Mouse (Mus musculus): ENCODE measurements around the gene Cyp27b1.
A peak's percentile ranks its signal among the peaks of the same experiment; 100 is the strongest.
"Not testable (repeated sequence)": the region's sequence is repeated elsewhere in the genome, so short reads cannot be mapped to it uniquely, and the experiment has no call there.

The Cyp27b1 gene

DNA sequence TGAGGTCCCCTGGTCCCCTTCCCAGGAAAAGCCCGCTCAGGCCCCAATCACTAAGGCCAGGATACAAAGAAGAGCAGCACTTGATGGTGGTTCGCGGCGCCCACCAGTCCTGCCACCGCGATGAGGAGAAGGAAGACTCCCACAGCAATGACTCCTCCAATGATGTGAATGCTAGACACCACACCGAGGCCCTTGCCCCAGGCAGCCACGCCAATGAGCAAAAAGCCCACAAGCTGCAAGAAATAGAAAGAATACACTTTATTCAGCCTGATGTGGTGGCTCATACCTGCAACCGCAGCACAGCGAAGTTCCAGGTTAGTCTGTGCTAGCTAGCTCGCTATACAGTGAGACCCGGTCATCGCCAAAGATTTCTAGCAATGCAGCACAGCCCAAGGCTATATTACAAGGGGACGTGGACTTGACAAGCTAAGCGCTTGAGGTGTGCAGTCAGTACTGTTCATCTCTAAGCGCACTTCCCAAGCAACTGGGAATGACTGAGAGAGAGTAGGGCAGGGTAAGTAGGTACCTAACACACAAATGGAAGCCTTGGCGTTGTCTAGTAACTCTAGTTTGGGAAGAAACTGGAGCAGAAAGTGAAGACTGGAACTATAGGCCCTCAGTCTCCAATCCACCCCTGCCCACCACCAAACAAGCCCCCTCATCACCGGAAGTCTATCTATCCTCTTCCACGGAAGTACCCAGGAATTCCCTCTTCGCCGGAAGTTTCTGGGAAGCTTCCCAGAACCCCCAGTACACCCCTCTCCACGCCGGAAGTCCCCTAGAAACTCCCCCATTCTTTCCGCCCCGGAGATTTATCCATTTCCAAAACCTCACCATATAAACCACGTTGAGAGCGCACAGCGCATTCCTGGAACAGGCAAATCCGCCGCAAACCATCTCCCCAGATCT, 21.5 kb downstream of the Cyp27b1 start:
- peak; percentile 69 for DNase-seq (ENCODE audit: low read depth, low spot score)

DNA sequence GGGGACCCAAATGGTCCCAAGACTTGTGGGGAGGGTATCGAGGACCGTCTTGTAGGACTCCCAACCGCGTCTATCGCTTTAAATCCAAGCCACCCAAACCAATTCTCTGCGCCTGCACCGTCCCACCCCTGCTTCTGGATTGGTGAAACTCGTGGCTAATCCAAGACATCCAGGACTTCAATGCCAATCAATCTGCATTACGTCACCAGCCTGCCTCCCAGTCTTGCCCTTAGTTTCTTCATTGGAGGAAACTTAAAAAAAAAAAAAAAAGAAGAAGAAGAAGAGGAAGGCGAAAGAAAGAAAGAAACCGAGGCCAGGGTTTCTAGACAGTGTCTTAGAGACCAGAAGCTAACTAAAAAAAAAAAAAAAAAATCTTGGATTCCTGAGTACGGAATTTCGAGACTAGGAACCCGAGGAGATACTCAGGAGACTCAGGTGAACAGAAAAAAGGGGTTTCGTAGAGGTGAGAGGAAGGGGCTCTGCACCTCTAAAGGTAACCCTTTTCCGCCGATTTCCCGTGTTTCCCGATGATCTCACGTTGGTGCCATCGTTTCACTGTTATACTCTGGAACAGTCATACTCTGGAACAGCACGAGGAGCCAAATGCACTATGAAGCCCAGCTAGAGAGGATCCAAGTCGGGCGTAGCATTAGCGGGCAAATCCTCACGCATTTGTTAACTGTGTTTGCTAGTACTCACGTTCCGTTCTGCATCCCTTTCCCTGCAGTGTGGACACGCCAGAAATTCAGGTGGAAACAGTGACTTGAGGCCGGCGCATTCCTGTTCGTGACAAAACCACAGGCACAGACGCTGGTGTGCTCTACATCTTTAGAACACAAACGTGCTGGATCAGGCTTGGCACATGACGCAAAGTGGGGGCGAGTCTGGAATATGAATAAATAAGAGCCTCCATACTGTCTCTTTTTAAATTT, 22.4 kb downstream of the Cyp27b1 start, which contains the start of gene Tspan31:
Gene Tspan31, minus strand, starts transcription at position 75 of the 932 bp plus-strand sequence.
- peak; percentile 99 for DNase-seq (ENCODE audit: low read depth, low spot score)

DNA sequence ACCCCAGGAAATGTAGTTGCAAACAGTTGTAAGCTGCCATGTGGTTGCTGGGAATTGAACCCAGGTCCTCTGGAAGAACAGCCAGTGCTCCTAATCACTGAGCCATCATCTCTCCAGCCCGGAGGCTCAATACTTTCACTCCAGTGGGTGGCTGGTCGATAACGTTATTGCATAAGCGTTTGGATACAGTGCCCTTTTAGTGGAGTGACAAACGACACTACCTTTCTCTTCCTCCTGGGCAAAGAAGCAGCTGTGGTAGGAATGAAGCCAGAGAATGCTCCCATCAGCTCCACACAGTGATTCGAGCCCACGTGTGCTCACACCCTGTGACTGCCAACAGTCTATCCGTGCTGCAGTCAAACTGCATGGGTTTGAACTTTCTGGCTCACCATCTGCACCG, 23.2 kb downstream of the Cyp27b1 start:
- DNase-seq (ENCODE audit: low read depth, low spot score) = no peak

- not testable (repeated sequence) for DNase-seq (ENCODE audit: low read depth, low spot score)
Measured at GRCm38 (mm10) chr10:127072270-127072669, 24.2 kb downstream of the Cyp27b1 start.

GRCm38 (mm10) chr10:127072969-127073368, 24.9 kb downstream of the Cyp27b1 start:
- DNase-seq (ENCODE audit: low read depth, low spot score) = not testable (repeated sequence)

DNA sequence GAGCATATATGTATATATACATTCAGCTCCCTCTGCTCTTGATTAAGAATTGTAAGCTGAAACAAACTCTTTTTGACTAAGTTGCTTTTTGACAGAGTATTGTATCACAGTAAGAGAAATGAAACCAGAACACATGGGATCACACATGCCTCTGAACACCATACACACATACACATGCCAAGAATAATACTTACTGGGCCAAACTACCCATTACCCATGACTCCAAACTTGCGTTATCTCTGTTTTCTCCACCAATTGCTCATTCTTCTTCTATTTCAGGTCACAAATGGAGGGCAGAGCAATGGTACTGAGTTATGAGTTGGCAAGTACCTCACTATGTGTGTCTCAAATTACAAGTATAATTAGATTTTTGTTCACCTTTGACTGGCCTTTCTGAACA, 25.9 kb downstream of the Cyp27b1 start:
- peak; percentile 66 for DNase-seq (ENCODE audit: low read depth, low spot score)

GRCm38 (mm10) chr10:127075080-127075479, 27.0 kb downstream of the Cyp27b1 start, which contains the start of gene Agap2:
Gene Agap2 (plus strand): TSS chr10:127075284.
- no peak for DNase-seq (ENCODE audit: low read depth, low spot score)

- no peak for DNase-seq (ENCODE audit: low read depth, low spot score)
Measured at GRCm38 (mm10) chr10:127075651-127076050, 27.6 kb downstream of the Cyp27b1 start.

DNA sequence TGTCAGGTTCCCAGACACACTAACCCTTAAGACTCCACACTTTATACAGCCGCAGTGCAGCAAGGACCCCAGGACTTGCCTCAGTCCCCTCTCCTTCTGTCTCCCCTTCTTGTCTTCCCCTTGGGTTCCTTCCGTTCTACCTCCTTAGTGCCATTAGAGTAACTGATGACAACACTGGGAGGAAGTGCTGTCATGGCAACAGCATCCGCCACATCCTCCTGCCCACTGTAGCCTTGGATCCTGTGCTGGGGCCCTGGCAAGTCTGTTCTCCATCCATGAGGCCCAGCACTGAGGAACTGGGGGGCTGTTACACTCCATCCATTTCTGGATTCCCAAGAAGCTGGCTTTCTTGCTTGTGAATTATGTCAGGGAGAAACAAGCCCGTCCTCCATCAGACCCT, 28.0 kb downstream of the Cyp27b1 start:
- DNase-seq (ENCODE audit: low read depth, low spot score) = no peak

GRCm38 (mm10) chr10:127077515-127077914, 29.5 kb downstream of the Cyp27b1 start:
- no peak for DNase-seq (ENCODE audit: low read depth, low spot score)

- no peak for DNase-seq (ENCODE audit: low read depth, low spot score)
Measured at GRCm38 (mm10) chr10:127078001-127078676, 30.1 kb downstream of the Cyp27b1 start.

DNA sequence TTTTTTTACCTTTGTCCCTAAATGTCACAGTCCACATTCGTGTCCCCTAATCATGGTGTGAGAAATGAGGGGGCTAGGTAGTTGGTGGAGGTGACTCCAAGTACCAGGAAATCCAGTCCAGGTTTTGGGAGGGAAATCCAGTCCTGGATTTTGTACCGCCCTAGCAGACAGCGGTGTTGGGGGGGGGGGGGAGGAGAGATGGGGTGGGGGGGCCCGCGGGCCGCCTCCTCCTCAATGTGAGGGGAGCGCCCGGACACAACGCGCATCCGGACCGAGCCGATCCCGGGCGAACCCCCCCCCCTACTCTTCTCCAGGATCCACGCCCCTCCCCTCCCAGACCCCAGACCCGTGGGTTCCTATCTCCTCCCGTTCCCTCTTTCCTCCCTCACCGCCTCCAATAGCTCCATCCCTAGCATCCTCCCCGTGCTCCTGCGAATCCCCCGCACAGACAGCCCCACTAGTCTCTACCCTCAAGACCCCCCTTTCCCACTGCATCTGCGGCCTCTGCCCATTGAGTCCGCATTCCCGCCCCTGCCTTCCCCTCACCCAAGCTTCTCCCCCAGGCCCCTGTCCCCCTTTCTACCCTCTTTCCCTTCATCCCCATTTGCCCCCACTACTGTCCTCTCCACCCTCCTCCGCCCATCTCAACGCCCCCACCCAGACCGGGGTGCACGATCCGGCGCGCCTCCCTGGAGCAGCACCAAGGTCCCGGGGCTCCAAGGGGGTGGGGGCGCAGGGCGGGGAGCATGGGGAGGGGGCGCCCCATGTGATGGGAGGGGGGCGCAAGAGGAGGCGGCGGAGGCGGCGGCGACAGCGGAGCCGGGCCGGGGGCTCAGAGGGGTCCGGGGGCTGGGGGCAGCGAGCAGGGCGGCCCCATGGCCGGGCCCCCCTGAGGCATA, 30.9 kb downstream of the Cyp27b1 start:
- no peak for DNase-seq (ENCODE audit: low read depth, low spot score)

DNA sequence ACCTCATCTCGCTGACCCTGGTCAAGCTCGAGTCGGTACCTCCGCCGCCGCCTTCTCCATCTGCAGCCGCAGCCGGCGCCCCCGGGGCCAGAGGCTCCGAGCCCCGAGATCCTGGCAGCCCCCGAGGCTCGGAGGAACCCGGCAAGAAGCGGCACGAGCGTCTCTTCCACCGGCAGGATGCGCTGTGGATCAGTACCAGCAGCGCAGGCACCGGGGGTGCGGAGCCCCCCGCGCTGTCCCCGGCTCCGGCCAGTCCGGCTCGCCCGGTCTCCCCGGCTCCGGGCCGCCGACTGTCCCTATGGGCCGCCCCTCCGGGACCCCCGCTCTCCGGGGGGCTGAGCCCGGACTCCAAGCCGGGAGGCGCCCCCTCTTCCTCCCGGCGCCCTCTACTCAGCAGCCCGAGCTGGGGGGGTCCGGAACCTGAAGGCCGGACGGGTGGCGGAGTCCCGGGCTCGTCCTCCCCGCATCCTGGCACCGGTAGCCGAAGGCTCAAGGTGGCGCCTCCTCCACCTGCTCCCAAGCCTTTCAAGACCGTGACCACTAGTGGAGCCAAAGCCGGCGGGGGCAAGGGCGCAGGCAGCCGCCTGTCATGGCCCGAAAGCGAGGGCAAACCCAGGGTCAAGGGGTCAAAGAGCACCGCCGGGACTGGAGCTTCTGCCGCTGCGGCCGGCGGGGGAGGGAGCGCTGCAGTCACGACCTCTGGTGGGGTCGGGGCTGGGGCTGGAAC, 31.8 kb downstream of the Cyp27b1 start:
- no peak for DNase-seq (ENCODE audit: low read depth, low spot score)

- DNase-seq (ENCODE audit: low read depth, low spot score) = no peak
Measured at GRCm38 (mm10) chr10:127080901-127081780, 33.1 kb downstream of the Cyp27b1 start.

DNA sequence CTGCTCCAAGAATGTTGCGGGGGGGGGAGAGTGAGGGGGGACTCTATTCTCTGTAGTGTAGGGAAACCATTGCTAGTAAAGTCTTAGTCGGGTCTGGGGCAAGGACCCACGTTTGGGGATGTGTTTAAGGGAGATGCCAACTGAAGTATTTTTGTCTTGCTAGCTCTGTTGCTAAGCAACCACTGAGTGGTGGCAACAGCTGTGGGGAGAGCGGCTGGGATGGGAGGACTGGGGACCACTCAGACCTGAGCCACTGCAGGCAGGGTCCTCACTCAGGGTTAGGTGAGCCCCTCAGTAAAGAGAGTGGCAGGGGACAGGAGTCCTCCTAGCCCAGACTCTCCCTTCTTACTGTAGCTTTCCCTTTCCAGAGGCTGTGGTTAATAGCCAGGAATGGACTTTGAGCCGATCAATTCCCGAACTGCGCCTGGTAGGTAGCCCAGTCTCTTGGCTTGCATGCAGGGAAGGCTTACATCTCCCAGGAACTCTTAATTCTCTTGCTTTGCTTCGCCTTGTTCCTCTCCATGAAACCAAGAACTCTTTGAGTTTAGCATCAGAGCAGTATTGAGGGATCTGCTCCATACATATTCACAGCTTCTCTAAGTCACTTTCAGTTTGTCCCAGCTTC, 34.1 kb downstream of the Cyp27b1 start:
- DNase-seq (ENCODE audit: low read depth, low spot score) = no peak

GRCm38 (mm10) chr10:127083292-127083914, 35.4 kb downstream of the Cyp27b1 start:
- DNase-seq (ENCODE audit: low read depth, low spot score) = no peak

- DNase-seq (ENCODE audit: low read depth, low spot score) = no peak
Measured at GRCm38 (mm10) chr10:127083915-127084306, 35.9 kb downstream of the Cyp27b1 start.

- no peak for DNase-seq (ENCODE audit: low read depth, low spot score)
Measured at GRCm38 (mm10) chr10:127085052-127085451, 37.0 kb downstream of the Cyp27b1 start.

All from 3T3-L1 (cell line).